Mouse (Mus musculus) small intestine, adult 2 months (tissue): ENCODE results near the gene Cbx1. TPM values are rescaled to one million over a fixed set of nuclear protein-coding genes. Genes with fewer than 3 reads are reported as not detected.

Experiments used
- H3K27ac ChIP-seq: fragments of 200-500 bp; 2 replicates; pipeline ENCODE4 v1.5.1; 2012; ENCODE audit warnings: low read depth, low read length, control low read depth, inconsistent platforms; ENCODE audit not compliant: insufficient read depth
- H3K27me3 ChIP-seq: fragments of 200-500 bp; 2 replicates; pipeline ENCODE4 v1.6.1; 2012; ENCODE audit warnings: mild to moderate bottlenecking, moderate library complexity, low read length, inconsistent platforms; ENCODE audit not compliant: control insufficient read depth, insufficient read depth
- H3K36me3 ChIP-seq: fragments of 200-500 bp; 2 replicates; pipeline ENCODE4 v1.6.1; 2012; ENCODE audit warnings: mild to moderate bottlenecking, low read length, control low read depth, inconsistent platforms; ENCODE audit not compliant: control insufficient read depth, insufficient read depth
- H3K4me1 ChIP-seq: fragments of 200-500 bp; 2 replicates; pipeline ENCODE4 v1.6.1; 2012; ENCODE audit warnings: low read length, inconsistent platforms, mixed read lengths; ENCODE audit not compliant: control insufficient read depth, insufficient read depth, insufficient read length
- H3K4me3 ChIP-seq: fragments of 200-500 bp; 2 replicates; pipeline ENCODE4 v1.5.1; 2012; ENCODE audit warnings: low read depth, mild to moderate bottlenecking, control low read depth, inconsistent platforms, low read length, moderate library complexity
- CTCF ChIP-seq: fragments of 200-500 bp; IDR thresholded peaks from 2 replicates; pipeline ENCODE4 v1.5.1; 2012; ENCODE audit warnings: low read depth, mild to moderate bottlenecking, control low read depth, inconsistent platforms, low read length, moderate library complexity, mixed read lengths; ENCODE audit not compliant: insufficient replicate concordance, insufficient read length; ENCODE audit errors: extremely low read depth
- POLR2A ChIP-seq: fragments of 200-500 bp; IDR thresholded peaks from 2 replicates; pipeline ENCODE4 v1.6.1; 2012; ENCODE audit warnings: low read depth, mild to moderate bottlenecking, control low read depth, inconsistent platforms, low read length, moderate library complexity
- WGBS: fragments of 180-500 bp; shearing (Covaris S2); methylation state at CpG from one replicate; pipeline ENCODE4 v1.1.7; 2018; 5-methylcytosine and 5-hydroxymethylcytosine counted together
- polyA plus RNA-seq: library from polyadenylated mRNA; depleted of rRNA; stranded (reverse); fragments of >200 nt; gene quantifications from 2 replicates; pipeline ENCODE4 v1.2.3, GENCODE M21; 2012

Gene Cbx1
- polyA plus RNA-seq, 1 experiment, result 18.1 TPM

GRCm38 (mm10) chr11:96816494-96816893, 27.6 kb downstream of the Cbx1 start:
- Histone ChIP-seq H3K27me3 (no peaks in the 10 kb centered on the region), H3K4me3 (no peak overlapping the region), H3K4me1 (no peaks in the 10 kb centered on the region), H3K27ac (no peak overlapping the region), H3K36me3 (peaks cover 66% of the 10 kb centered on the region)
- WGBS, result 83% methylated on average over 1 of the region's 1 CpGs
- no peak for TF ChIP-seq POLR2A
- TF ChIP-seq CTCF, result no peak

DNA sequence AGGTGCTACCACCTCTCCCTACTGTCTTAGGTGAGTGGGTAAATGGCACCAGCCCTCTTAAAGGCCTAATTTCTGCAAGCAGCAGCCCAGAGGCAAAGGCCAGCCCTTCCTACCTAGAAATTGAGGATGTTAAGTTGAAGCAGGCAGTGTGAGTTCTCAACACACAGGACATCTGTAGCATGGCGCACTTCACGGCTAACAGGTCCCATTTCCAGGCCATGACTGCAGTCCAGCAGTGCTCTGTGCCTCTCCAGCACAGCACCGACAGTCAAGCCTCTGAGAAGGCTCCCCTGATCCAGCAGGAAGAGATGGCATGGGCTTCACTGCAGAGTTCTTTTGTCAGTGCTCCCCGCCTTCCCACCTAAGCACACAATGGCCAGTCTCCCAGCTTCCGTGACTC, 28.1 kb downstream of the Cbx1 start:
- peaks cover 66% of the 10 kb centered on the region for H3K36me3 ChIP-seq
- no peak overlapping the region for H3K4me3 ChIP-seq
- no peak overlapping the region for H3K27ac ChIP-seq
- no peaks in the 10 kb centered on the region for H3K27me3 ChIP-seq
- H3K4me1 ChIP-seq, result no peaks in the 10 kb centered on the region
- WGBS, result 86% methylated on average over 5 of the region's 5 CpGs
- no peak for TF ChIP-seq POLR2A
- TF ChIP-seq CTCF, result no peak

DNA sequence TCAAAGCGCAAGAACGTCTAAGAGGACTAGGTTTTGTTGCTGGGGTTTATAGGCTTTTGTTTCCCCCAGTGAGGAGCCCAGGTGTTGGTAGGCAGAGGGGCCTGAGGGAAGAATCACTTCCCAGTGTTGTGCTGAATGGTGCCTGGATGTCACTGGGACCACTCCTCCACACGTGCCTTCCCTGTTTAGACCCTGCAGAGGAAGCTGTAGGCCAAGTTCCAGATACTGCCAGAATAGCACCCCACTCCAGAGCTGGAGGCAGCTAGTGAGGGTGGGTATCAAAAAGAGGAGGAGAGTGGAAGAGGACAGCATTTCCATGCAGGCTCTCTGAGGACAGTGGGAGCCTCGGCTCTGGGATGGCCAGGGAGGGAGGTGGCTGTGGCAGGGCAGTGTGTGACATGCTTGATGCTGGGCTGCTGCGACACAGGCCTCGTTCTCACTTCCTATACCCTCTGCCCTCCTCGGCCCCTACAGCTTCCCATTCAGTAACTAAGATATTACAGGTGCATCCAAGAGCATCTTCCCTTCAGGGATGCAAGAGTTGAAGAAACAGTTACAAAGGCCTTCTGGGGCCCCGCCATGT, 29.3 kb downstream of the Cbx1 start:
- TF ChIP-seq POLR2A (no peak), CTCF (no peak)
- H3K4me3 ChIP-seq, result no peak overlapping the region
- H3K27me3 ChIP-seq, result no peaks in the 10 kb centered on the region
- no peak overlapping the region for H3K27ac ChIP-seq
- WGBS, result 82% methylated on average over 8 of the region's 8 CpGs
- H3K4me1 ChIP-seq, result peaks cover 4% of the 10 kb centered on the region; the same call in 1 of the 2 replicates
- peaks cover 67% of the 10 kb centered on the region for H3K36me3 ChIP-seq

GRCm38 (mm10) chr11:96821956-96822355, 33.0 kb downstream of the Cbx1 start:
- no peaks in the 10 kb centered on the region for H3K27me3 ChIP-seq
- TF ChIP-seq CTCF, result no peak
- no peak for TF ChIP-seq POLR2A
- 89% methylated on average over 10 of the region's 10 CpGs for WGBS
- peaks cover 20% of the 10 kb centered on the region for H3K4me1 ChIP-seq
- H3K36me3 ChIP-seq, result peaks cover 53% of the 10 kb centered on the region
- no peak overlapping the region for H3K27ac ChIP-seq
- no peak overlapping the region for H3K4me3 ChIP-seq

DNA sequence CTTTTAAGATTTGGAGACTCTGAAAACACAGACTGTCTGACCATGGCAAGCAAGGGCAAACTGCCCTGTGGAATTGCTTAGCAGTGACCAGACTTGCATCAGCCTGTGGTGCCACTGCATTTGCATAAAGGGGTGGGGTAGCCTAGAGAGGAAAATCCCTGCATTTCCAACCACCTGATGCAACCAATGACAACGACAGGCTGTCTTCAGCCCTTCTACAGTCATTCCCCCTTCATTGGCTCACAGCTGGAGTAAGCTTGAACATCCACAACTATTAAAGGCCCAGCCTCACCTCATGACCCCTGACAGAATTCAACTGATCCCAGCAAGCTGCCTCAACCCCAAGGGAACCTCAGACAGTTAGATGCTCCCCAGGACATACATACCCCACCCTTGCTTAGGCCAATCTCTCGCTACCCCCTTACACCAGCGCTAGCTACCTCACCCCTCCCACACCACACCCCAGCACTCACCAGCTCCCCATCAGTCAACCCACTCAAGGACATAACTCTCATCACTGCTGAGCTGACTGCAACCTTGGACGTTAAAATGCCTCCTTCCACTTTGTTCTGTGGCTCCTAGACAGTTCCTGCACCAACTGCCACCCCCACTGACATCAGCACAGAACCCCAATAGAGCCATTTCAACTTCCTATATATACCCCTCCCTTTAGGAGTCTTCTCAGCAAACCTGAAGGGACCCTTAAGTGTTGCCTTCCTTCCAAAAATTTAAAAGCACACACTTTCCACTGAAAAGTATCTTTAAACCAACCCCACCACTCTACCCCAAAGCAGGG, 33.9 kb downstream of the Cbx1 start:
- no peak overlapping the region for H3K27ac ChIP-seq
- 45% methylated on average over 4 of the region's 4 CpGs for WGBS
- H3K27me3 ChIP-seq, result no peaks in the 10 kb centered on the region
- TF ChIP-seq CTCF, result no peak
- TF ChIP-seq POLR2A, result no peak
- peaks cover 28% of the 10 kb centered on the region for H3K4me1 ChIP-seq
- H3K4me3 ChIP-seq, result no peak overlapping the region
- H3K36me3 ChIP-seq, result peaks cover 53% of the 10 kb centered on the region

GRCm38 (mm10) chr11:96823471-96823837, 34.5 kb downstream of the Cbx1 start:
- TF ChIP-seq CTCF, result no peak
- no peak overlapping the region for H3K27ac ChIP-seq
- H3K36me3 ChIP-seq, result peaks cover 47% of the 10 kb centered on the region
- H3K4me1 ChIP-seq, result peaks cover 29% of the 10 kb centered on the region
- H3K4me3 ChIP-seq, result peak overlapping the region; percentile 54
- WGBS, result 32% methylated on average over 13 of the region's 13 CpGs
- H3K27me3 ChIP-seq, result no peaks in the 10 kb centered on the region
